Mouse (Mus musculus) liver, embryonic 16.5 days (tissue): ENCODE measurements around the gene Endou. TPM values are rescaled to one million over a fixed set of nuclear protein-coding genes. Genes with fewer than 3 reads are reported as not detected.

Experiments used
- ATAC-seq: fragments of 200-750 bp; cut with Nextera tagmentation; 2 replicates; pipeline ENCODE4 v1.8.0; 2017; ENCODE audit warnings: low read depth, mild to moderate bottlenecking, moderate number of reproducible peaks, moderate library complexity
- H3K27ac ChIP-seq: fragments of 300-500 bp; sonication (generic); 2 replicates; pipeline ENCODE4 v1.5.1; 2014; ENCODE audit warnings: mild to moderate bottlenecking, low read length
- H3K27me3 ChIP-seq: fragments of 300-500 bp; sonication (generic); 2 replicates; pipeline ENCODE4 v1.6.1; 2014; ENCODE audit warnings: low read depth, low read length, mixed read lengths; ENCODE audit not compliant: control insufficient read depth, insufficient read depth
- H3K36me3 ChIP-seq: fragments of 300-500 bp; sonication (generic); 2 replicates; pipeline ENCODE4 v1.6.1; 2014; ENCODE audit warnings: mild to moderate bottlenecking; ENCODE audit not compliant: control insufficient read depth, insufficient read depth
- H3K4me1 ChIP-seq: fragments of 300-500 bp; sonication (generic); 2 replicates; pipeline ENCODE4 v1.6.1; 2014; ENCODE audit warnings: low read depth, low read length, mixed read lengths; ENCODE audit not compliant: control insufficient read depth
- H3K4me2 ChIP-seq: fragments of 300-500 bp; sonication (generic); 2 replicates; pipeline ENCODE4 v1.6.1; 2014; ENCODE audit warnings: low read depth, low read length, mixed read lengths
- H3K4me3 ChIP-seq: fragments of 300-500 bp; sonication (generic); 2 replicates; pipeline ENCODE4 v1.5.1; 2014; ENCODE audit warnings: low read depth, mild to moderate bottlenecking, low read length
- H3K9ac ChIP-seq: fragments of 300-500 bp; sonication (generic); 2 replicates; pipeline ENCODE4 v1.6.1; 2014; ENCODE audit warnings: low read depth, low read length
- H3K9me3 ChIP-seq: fragments of 300-500 bp; sonication (generic); replicated peaks from 2 replicates; pipeline ENCODE4 v1.6.1; 2016; ENCODE audit warnings: low read length; ENCODE audit not compliant: control insufficient read depth
- WGBS: fragments of 180-500 bp; shearing (Covaris S2); extraction: QIAGEN DNeasy Blood & Tissue Kit; methylation state at CpG from one replicate; pipeline ENCODE4 v1.1.7; 2014; ENCODE audit not compliant: insufficient replicate concordance; 5-methylcytosine and 5-hydroxymethylcytosine counted together
- polyA plus RNA-seq: library from polyadenylated mRNA; unstranded; fragments of >200 nt; fragmentation: Nextera tagmentation; extraction: Ambion mirVana; gene quantifications from 2 replicates; pipeline ENCODE4 v1.2.1, GENCODE M21; 2015

Endou gene
- polyA plus RNA-seq, 1 experiment from 2014 or later: 0.21 TPM

DNA sequence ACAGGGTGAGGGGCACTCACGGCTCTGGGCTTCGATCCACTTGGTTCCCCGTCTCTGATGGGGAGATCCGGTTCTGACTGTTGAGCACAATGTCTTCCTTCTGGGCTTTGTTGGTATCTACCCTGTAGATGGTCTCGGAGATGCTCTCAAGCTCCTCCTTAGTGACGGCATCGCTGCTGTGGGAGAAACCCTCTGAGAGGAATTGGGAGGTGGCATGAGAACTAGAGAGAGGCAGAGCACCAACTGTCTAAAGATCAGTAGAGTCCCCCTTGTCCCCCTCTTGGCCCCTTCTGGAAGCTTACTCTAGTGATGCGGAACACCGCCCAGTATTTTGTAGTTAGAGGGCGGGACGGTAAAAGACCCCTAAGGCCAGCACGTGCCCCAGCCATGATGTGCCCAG is 11.6 kb downstream of the Endou start:
- H3K9ac ChIP-seq: no peak overlapping the region
- H3K4me1 ChIP-seq: no peaks in the 10 kb centered on the region

DNA sequence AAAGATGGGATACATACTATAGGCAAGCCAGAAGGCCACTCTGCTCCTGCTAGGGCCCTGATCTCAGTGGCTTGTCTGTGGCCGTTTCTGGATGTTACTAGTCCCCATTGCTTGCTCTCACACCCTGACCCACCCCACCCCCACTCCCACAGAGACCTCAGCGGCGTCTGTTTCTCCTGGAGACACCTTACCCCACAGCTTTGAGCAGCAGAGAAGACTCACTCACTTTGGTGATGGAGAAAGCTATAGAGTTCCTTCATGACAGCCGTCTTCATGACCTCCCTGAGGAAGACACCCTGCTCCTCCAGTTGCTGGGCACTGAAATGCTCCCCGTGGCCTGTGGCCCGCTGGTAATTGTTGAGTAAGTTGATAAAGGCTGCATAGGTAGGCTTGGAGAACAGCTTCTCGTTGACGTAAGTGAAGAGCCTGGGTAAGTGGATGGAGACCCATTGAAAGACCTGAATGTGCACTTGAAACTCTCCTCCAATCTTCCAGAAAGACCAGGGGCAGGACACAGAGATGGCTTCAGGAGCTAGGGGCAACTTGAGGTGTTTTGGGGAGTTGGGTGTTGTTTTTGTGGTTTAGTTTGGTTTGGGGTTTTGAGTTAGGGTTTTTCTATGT is 12.5 kb downstream of the Endou start:
- no peak overlapping the region for H3K4me2 ChIP-seq
- no peaks in the 10 kb centered on the region; the same call in 1 of the 2 replicates for H3K27me3 ChIP-seq
- no peaks in the 10 kb centered on the region for H3K36me3 ChIP-seq
- ATAC-seq: no peak
- H3K4me3 ChIP-seq: no peak overlapping the region
- H3K27ac ChIP-seq: no peak overlapping the region
- WGBS: 68% methylated on average over 8 of the region's 8 CpGs
- no peaks in the 10 kb centered on the region for H3K9me3 ChIP-seq
- no peak overlapping the region for H3K9ac ChIP-seq
- H3K4me1 ChIP-seq: no peaks in the 10 kb centered on the region

More for the DNA sequence above, 11.6 kb downstream of the Endou start:
- no peaks in the 10 kb centered on the region for H3K36me3 ChIP-seq
- H3K9me3 ChIP-seq: no peaks in the 10 kb centered on the region
- H3K27ac ChIP-seq: no peak overlapping the region
- H3K4me2 ChIP-seq: no peak overlapping the region
- no peak overlapping the region for H3K4me3 ChIP-seq
- 74% methylated on average over 12 of the region's 12 CpGs for WGBS
- no peaks in the 10 kb centered on the region; the same call in 1 of the 2 replicates for H3K27me3 ChIP-seq
- ATAC-seq: no peak

DNA sequence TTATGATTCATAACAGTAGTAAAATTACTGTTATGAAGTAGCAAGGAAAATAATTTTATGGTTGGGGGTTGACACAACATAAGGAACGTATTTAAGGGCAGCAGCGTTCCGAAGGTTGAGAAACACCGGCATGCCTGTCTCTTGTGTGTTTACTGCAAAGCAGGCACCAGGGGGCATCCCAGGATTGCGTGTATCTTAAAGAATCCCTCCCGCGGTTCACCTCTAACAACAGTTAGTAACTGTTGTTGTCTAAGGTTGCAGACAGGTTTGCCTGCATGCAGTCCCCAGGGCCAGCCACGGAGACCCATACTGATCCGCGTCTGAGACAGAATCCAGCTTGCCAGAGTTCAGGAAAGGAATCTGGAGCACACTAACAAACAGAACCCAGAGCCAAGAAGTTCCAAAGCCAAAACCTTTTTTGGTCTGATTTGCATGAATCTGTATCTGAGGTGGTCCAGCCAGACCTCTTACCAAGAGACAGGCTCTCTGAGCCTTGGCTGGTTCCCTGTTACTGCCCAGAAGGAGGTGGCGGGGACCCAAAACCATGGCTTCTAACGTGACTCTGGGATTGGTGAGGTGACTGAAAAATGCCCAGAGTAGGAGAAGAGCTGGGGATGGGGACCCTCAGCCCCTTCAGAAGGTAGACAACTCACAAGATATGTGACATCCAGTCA is 13.1 kb downstream of the Endou start:
- WGBS: 25% methylated on average over 12 of the region's 12 CpGs
- no peak for ATAC-seq
- H3K27ac ChIP-seq: no peak overlapping the region
- H3K9me3 ChIP-seq: no peaks in the 10 kb centered on the region
- H3K36me3 ChIP-seq: no peaks in the 10 kb centered on the region
- H3K4me1 ChIP-seq: no peaks in the 10 kb centered on the region
- H3K27me3 ChIP-seq: no peaks in the 10 kb centered on the region; the same call in 1 of the 2 replicates
- no peak overlapping the region for H3K4me2 ChIP-seq
- H3K4me3 ChIP-seq: no peak overlapping the region
- H3K9ac ChIP-seq: no peak overlapping the region

DNA sequence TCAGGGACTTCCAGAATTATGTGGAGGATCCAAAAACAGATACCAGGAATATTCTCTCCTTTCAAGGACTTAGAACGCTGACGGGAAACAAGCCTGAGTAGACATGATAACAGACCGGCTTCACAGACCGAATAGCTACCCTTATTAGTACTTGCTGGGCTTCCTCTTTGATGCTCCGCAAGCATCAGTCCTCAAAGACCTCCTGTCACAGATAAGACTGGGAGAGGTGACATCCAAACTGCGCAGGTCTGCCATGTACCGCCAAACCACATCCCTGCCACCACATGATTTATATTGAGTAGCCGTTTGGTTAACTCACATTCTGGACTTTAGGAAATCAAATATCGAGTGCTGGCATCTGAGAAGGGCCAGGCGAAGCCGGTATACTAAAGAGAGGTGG is 14.4 kb downstream of the Endou start:
- H3K27ac ChIP-seq: no peak overlapping the region
- no peak overlapping the region for H3K4me2 ChIP-seq
- H3K9ac ChIP-seq: no peak overlapping the region
- H3K4me1 ChIP-seq: no peaks in the 10 kb centered on the region
- H3K9me3 ChIP-seq: no peaks in the 10 kb centered on the region
- H3K4me3 ChIP-seq: no peak overlapping the region
- no peaks in the 10 kb centered on the region for H3K36me3 ChIP-seq
- WGBS: 53% methylated on average over 11 of the region's 11 CpGs
- H3K27me3 ChIP-seq: no peaks in the 10 kb centered on the region; the same call in 1 of the 2 replicates
- no peak for ATAC-seq

DNA sequence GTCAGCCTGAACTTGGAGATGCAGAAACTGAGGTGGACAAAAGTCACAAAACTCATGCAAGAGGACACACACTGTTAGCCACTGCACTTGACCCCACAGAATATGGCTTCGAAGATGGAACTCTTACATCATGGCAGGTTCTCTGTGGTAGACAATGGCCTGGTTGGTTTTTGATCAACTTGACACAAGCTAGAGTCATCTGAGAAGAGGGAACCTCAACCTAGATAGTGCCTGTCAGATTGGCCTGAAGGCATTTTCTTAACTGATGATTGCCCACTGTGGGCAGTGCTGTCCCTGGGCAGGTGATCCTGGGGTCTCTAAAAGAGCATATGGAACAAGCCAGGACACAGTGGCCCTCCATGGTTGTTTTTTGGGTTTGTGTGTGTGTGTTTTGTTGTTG is 15.4 kb downstream of the Endou start:
- H3K4me2 ChIP-seq: no peak overlapping the region
- no peak overlapping the region for H3K4me3 ChIP-seq
- no peaks in the 10 kb centered on the region for H3K36me3 ChIP-seq
- H3K27ac ChIP-seq: no peak overlapping the region
- no peak overlapping the region for H3K9ac ChIP-seq
- H3K4me1 ChIP-seq: no peaks in the 10 kb centered on the region
- H3K9me3 ChIP-seq: no peaks in the 10 kb centered on the region
- 72% methylated on average over 1 of the region's 1 CpGs for WGBS
- no peaks in the 10 kb centered on the region; the same call in 1 of the 2 replicates for H3K27me3 ChIP-seq
- no peak for ATAC-seq

DNA sequence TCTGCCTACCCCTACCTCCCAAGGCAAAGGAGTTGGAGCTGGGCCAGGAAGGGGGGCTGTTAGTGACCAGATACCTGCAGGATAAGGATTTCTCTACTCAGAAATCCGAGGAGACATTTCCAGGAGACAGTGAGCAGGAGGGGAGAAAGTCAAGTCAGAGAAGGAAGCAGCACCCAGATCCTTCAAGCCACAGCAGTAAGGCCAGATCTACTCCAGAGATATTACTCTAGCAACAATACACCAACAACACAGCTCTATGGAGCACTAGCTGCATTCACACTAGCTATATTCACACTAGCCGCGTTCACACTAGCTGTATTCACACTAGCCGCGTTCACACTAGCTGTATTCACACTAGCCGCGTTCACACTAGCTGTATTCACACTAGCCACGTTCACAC is 16.1 kb downstream of the Endou start:
- no peaks in the 10 kb centered on the region for H3K9me3 ChIP-seq
- no peak overlapping the region for H3K4me3 ChIP-seq
- no peaks in the 10 kb centered on the region; the same call in 1 of the 2 replicates for H3K27me3 ChIP-seq
- H3K27ac ChIP-seq: no peak overlapping the region
- H3K4me1 ChIP-seq: no peaks in the 10 kb centered on the region
- no peaks in the 10 kb centered on the region for H3K36me3 ChIP-seq
- 70% methylated on average over 8 of the region's 8 CpGs for WGBS
- H3K9ac ChIP-seq: no peak overlapping the region
- ATAC-seq: no peak
- H3K4me2 ChIP-seq: no peak overlapping the region

DNA sequence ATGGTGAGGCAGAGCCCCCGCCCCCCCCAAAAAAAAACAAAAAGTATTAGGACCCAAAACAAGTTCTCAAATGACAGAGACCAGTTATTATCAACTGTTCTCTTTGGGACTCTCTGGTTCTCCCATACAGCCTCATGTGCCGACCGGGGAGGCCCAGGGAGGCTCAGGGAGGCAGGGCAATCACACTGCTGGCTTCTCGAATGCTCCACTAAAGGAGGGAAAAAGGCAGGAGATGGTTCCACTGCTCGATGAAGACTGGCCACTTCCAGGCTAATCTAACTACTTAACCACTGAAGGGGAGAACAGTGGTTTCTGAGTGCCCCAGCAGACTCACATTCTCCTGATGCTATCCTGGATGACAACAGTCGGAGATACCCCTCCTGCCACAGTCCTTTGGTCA is 18.6 kb downstream of the Endou start:
- no peak overlapping the region for H3K4me2 ChIP-seq
- no peaks in the 10 kb centered on the region for H3K27me3 ChIP-seq
- no peaks in the 10 kb centered on the region for H3K9me3 ChIP-seq
- 53% methylated on average over 6 of the region's 6 CpGs for WGBS
- H3K4me3 ChIP-seq: no peak overlapping the region
- no peak overlapping the region for H3K27ac ChIP-seq
- no peaks in the 10 kb centered on the region for H3K36me3 ChIP-seq
- ATAC-seq: no peak
- H3K9ac ChIP-seq: no peak overlapping the region
- no peaks in the 10 kb centered on the region for H3K4me1 ChIP-seq

DNA sequence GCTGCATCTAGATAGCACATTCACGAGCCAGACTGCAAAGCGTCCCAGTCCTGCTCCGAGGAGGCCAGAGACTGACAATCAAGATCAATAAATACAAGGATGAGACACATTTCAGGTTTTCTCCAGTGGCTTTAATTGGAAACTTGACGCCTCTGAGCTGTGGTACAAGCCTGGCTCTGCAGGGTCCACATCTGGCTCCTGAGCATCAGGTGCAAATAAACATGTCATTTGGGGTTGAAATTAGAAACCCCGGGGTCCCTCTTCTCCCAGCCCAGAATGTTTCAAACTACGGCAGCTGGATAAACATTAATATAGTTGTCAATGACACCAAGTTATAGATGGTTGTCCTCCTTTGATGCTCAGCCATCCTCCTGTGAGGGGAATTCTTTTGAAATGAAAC is 20.2 kb downstream of the Endou start:
- Histone ChIP-seq H3K9me3 (no peaks in the 10 kb centered on the region), H3K4me3 (no peak overlapping the region), H3K36me3 (no peaks in the 10 kb centered on the region), H3K27me3 (no peaks in the 10 kb centered on the region), H3K4me2 (no peak overlapping the region), H3K9ac (no peak overlapping the region), H3K4me1 (peaks cover 3% of the 10 kb centered on the region; the same call in 1 of the 2 replicates), H3K27ac (no peak overlapping the region)
- no peak for ATAC-seq
- 70% methylated on average over 6 of the region's 6 CpGs for WGBS
